Mouse (Mus musculus): ENCODE measurements at regions not wholly inside any gene's neighbourhood (a gene's known extent, or its start where the extent isn't known, plus 50 kb on each side); places are given as distances from the start of the nearest gene placed in this dataset.

GRCm38 (mm10) chr13:84366017-84366416, 143.9 kb downstream of the Tmem161b start:
- no peak for TF ChIP-seq CTCF (IDR thresholded peaks at IDR 0.05; ENCODE audit: extremely low read depth, insufficient read length, insufficient replicate concordance, low read depth, low read length)
- no peak for TF ChIP-seq POLR2A (IDR thresholded peaks at IDR 0.05; ENCODE audit: low read depth, low read length)
